Mouse (Mus musculus) brown adipose tissue, adult 24 weeks (tissue): ENCODE results near the gene Cp. TPM values are rescaled to one million over a fixed set of nuclear protein-coding genes. Genes with fewer than 3 reads are reported as not detected.
"Not testable (repeated sequence)": the region's sequence is repeated elsewhere in the genome, so short reads cannot be mapped to it uniquely, and the experiment has no call there.

Experiments used
- H3K27ac ChIP-seq: fragments of 200-500 bp; replicated peaks from 2 replicates; pipeline ENCODE4 v1.5.1; 2012; ENCODE audit warnings: low read depth, mild to moderate bottlenecking, low read length
- H3K4me1 ChIP-seq: fragments of 200-500 bp; 2 replicates; pipeline ENCODE4 v1.6.1; 2012; ENCODE audit warnings: low read length, mixed read lengths; ENCODE audit not compliant: control insufficient read depth, insufficient read depth, insufficient read length
- H3K4me3 ChIP-seq: fragments of 200-500 bp; 2 replicates; pipeline ENCODE4 v1.5.1; 2012; ENCODE audit warnings: low read depth, mild to moderate bottlenecking, low read length, moderate library complexity; ENCODE audit not compliant: insufficient read depth
- polyA plus RNA-seq: library from polyadenylated mRNA; stranded (reverse); fragments of >200 nt; gene quantifications from 2 replicates; pipeline ENCODE4 v1.2.4, GENCODE M21; 2012; ENCODE audit not compliant: missing spikeins, insufficient read depth, insufficient read length

Gene Cp
- polyA plus RNA-seq, result 25.5 and 33.9 TPM in 2 replicates

DNA sequence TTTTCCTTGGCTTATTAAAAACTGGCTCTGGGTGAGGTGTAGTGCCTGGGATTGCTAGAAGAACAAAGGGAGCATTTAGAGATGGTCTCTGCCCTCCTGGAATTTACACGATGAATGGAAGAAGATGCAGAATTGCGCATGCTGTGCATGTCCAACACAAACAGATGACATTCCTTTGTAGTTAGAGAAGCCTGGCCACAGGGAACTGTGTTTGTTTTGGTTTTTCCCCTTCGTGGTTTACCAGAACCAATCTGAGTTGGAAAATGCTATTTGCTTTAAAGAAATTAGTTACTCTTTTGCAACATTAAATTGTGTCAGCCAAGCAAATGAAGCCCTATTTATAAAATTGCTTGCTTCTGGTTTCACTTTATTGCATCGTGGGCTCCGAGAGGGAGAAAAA is at the start of gene Cp:
TSS of gene Cp (plus strand) at position 170 of the 400 bp plus-strand sequence.
- Histone ChIP-seq H3K27ac (peak within 1 kb of the TSS; percentile 1; the same call in 1 of the 2 replicates), H3K4me1 (peaks cover 5% of the 10 kb centered on the region; the same call in 1 of the 2 replicates), H3K4me3 (peak within 1 kb of the TSS; percentile 1; the same call in 1 of the 2 replicates)

DNA sequence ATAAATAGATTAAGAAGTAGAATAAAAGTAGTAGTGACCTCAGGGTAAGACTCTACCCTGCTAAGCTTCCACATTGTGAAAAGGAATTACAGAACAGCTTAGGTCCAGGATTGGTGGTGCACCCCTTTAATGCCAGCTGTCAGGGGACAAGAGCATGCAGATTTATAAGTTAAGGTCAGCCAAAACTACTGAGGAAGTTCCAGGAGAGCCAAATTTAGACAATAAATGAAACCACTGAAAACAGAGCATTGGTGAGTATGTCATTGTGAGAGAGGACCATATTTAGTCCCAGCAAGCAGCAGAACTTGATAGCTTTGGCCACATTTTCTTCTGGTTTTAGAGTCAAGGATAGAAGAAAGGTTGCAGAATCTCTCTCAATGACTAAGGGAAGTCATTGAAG is 8.3 kb upstream of the Cp start:
- Histone ChIP-seq H3K4me1 (0 out of 2 replicates have a peak, but pooled peaks cover 2% of the 10 kb centered on the region), H3K27ac (no peak overlapping the region), H3K4me3 (no peak overlapping the region)

DNA sequence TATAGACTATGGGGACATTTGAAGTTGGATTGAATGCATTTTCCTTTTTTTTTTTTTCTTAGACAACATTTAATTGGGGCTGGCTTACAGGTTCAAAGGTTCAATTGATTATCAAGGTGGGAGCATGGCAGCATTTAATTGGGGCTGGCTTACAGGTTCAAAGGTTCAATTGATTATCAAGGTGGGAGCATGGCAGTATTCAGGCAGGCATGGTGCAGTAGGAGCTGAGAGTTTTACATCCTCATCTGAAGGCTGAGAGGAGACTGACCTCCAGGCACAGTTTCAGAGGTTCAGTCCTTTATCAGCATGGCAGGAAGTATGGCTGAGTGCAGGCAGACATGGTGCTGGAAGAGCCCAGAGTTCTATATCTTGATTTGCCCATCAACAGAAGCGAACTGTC is 7.5 kb upstream of the Cp start:
- H3K27ac ChIP-seq, H3K4me1 ChIP-seq, H3K4me3 ChIP-seq: not testable (repeated sequence)

DNA sequence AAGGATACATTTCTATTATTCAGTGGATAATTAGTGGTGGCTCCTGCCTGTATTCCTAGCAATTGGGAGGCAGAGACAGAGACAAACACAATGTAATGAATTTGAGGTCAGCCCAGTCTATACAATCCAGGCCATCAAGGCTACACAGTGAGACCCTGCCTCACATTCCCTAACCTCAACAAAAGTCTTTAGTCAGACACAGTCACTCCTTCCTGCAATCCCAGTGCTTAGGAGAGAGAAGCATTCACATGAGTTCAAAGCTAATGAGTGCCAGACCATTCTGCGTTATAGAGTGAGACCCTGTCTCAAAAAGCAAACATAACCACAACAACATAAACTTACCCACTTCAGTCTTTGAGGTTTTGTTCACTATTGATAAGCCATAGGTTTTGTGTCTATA is 3.4 kb upstream of the Cp start:
- H3K27ac ChIP-seq, result peak overlapping the region; percentile 84
- no peak overlapping the region for H3K4me3 ChIP-seq

DNA sequence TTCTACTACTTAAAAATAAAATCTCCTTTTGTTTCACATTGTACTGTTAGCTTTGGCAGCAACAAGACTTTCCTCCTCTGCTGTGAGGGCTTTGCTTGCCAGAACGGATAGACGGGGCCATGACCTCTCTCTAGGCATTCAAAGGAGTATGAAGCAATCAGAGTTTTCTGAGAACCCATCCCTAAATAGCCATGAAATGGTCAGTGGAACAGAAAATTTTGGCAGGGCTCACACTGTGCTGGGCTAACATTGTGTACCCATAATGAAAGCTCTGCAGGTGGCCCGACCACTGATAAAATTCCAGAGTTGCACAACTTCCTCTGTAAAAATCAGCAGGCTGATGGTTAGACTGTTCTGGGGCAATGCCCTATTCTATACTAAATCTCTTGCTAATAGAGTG is 3.0 kb upstream of the Cp start:
- Histone ChIP-seq H3K27ac (no peak overlapping the region), H3K4me3 (no peak overlapping the region), H3K4me1 (peaks cover 5% of the 10 kb centered on the region; the same call in 1 of the 2 replicates)

More for the DNA sequence above, 3.4 kb upstream of the Cp start:
- peaks cover 5% of the 10 kb centered on the region; the same call in 1 of the 2 replicates for H3K4me1 ChIP-seq

DNA sequence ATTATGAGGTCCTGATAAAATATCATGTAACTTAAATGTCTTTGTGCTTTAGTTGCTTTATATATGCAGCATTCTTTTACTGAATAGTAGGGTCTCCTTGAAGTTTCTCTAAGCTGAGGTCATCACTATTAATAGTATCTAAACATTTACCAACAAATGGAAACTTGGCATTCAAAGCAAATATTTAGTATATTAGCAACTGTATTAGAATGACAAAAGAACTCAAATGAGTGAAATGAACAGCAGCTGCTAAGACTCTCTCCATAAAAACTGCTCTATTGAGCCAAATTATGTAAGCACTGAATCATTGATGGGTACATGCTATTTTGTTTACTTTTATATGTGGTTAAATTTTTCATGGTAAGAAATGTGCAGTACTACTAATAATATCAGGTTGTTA is 1.2 kb downstream of the Cp start:
- Histone ChIP-seq H3K4me1 (peaks cover 5% of the 10 kb centered on the region; the same call in 1 of the 2 replicates), H3K27ac (no peak overlapping the region), H3K4me3 (no peak overlapping the region)

DNA sequence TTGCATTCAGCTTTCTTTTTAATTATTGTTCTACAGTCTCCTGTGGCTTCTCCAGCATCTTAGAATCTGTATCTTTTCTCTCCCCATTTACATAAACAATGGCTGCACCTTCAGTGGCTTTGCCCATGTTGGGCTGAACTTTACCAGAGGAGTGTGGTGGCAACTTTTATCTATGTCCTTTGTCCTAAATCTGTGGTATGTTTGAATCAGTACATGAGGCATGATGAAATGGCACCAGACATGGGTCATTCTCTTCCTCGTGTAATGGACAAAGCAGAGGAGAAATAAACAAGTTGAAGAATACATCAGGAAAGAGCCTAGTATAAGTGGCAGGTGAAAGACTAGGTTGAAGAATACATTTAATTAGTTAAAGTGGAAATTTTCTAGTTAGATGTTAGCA is 2.1 kb downstream of the Cp start:
- H3K4me3 ChIP-seq, result no peak overlapping the region
- peaks cover 2% of the 10 kb centered on the region; the same call in 1 of the 2 replicates for H3K4me1 ChIP-seq
- H3K27ac ChIP-seq, result no peak overlapping the region

DNA sequence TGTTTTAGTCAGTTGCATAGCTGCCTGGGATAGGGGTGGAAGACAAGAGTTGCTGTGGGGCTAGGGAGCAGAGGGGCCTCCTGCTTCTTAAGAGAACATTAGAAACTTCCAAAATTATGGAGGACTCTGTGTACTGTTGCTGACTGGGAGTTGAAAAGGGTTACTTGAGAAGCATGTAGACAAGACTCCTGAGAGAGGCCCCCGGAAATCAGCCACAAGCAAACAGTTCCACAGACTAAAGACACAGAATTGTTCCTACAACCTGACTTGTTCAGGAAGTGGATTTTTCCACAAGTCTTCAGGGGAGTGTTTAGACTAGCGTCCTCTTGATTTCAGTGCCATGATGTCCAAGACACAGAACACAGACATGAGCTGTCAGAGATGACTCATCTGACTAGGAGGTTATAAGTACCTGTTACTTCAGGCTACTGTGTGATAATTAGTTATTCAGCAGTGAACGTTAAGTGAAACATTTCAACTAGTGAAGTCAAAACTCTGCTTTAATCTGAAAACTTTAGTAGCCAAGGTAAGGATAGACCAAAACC is 3.8 kb downstream of the Cp start:
- H3K27ac ChIP-seq, result no peak overlapping the region; the same call in 1 of the 2 replicates
- no peak overlapping the region for H3K4me3 ChIP-seq
- H3K4me1 ChIP-seq, result no peaks in the 10 kb centered on the region; the same call in 1 of the 2 replicates

DNA sequence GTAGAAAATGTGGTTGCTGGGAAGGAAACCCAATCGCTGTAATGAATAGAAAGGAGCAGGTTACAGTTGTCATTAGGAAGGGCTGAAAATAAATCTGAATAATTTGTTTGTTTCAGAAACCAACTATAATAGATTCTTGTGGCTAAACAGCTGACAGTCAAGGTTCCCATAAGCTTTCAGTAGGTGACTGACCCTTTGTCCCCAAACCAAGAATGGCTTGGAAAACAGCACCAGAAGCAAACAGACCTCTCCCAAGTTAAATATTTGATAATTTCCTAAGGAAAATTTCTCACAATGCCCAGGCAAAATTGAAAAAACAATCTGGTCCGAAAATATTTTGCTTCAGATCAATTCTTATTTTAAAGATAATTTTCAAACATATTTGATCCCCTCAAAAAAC is 4.5 kb downstream of the Cp start:
- Histone ChIP-seq H3K4me1 (no peaks in the 10 kb centered on the region; the same call in 1 of the 2 replicates), H3K4me3 (no peak overlapping the region), H3K27ac (no peak overlapping the region)

DNA sequence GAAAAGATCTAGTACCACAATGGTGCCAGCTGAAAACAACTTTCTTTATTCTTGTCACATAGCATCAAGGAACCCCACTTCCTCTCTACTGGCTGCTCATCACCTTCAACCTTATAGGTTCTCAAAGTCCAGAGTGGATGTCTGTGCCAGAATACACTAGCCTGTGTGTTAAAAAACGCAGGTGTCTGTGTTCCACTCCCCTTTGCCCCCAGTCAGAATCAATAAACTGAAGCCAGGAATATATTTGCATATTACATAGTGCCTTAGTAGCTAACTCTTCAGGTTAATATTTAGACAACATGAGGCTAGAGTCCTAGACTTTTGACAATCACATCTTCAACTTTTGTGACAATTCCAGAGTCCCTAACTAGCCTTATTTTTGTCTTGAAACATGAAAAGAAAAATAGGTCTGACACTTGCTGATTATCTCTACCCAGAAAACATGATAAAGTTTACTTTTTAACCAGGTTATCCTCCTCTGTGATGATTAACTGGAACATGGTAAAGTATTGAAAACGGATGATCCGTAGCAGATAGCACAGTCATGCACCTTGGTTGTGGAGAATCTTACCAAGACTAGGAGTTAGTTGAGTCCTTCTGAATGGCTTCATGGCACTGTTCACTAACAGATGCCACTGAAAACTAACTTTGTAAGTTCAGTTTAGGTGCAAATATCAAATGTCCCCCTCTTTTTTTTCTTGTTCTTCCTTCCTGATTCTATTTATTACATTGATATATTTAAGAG is 6.1 kb downstream of the Cp start:
- no peak overlapping the region for H3K4me3 ChIP-seq
- H3K27ac ChIP-seq, result no peak overlapping the region
- no peaks in the 10 kb centered on the region; the same call in 1 of the 2 replicates for H3K4me1 ChIP-seq

DNA sequence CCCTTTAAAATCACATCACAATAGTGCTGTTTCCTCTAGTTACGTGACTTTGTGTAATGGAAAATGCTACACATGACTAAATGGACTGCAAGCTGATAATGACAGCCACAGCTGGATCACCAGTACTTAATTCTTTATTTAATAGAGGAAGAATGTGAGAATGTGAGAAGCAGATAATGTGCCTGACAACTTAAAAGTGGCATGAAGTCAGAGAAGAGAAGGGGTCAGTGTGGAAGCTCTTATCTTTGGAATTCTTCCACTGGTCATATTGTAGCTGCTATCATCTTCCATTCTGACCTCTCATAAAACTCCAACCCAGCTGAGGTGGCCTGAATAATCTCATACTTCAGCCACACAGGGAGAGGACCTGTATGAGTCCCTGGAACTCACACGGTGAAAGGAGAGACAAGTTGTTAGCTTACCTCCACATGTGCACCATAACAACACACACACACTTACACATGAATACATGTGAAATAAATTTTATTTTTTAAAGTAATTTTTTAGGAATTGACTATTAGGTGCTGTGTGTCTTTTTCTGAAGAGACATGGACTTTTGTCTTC is 7.9 kb downstream of the Cp start:
- no peaks in the 10 kb centered on the region; the same call in 1 of the 2 replicates for H3K4me1 ChIP-seq
- H3K4me3 ChIP-seq, result no peak overlapping the region
- H3K27ac ChIP-seq, result no peak overlapping the region; the same call in 1 of the 2 replicates

DNA sequence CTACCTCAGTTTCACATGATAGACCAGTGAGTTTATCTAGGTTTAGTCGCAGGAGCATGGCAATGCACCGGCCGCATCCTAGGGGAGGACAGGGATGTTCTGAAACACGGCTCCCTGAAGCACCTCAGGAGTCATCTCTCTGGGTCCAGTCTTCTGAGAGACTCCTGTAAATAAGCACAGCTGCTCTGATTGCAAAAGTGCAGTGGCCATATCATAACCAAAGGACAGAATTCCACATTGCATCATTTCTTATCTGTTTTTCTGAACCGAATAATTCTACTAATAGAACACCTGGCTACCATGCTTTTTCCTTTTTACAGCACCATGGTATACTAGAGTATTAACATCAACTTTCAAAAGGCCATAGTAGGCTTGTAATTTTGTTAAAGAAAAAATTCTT is 8.4 kb downstream of the Cp start:
- no peak overlapping the region for H3K4me3 ChIP-seq
- H3K27ac ChIP-seq, result no peak overlapping the region

DNA sequence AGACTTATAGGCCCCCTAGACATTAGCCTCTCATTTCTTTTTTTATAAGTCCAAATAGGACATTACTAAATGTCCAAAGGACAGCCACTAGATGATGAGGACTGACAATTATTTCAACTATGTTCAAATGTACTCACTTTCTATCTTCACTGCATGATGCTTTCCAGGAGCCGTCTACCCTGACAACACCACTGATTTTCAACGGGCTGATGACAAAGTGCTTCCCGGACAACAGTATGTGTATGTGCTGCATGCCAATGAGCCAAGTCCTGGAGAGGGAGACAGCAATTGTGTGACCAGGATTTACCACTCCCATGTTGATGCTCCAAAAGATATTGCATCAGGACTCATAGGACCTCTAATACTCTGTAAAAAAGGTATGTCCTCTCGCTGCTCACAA is 9.2 kb downstream of the Cp start:
- no peak overlapping the region for H3K27ac ChIP-seq
- no peak overlapping the region for H3K4me3 ChIP-seq
- no peaks in the 10 kb centered on the region for H3K4me1 ChIP-seq

More for the DNA sequence above, 8.4 kb downstream of the Cp start:
- H3K4me1 ChIP-seq, result no peaks in the 10 kb centered on the region

DNA sequence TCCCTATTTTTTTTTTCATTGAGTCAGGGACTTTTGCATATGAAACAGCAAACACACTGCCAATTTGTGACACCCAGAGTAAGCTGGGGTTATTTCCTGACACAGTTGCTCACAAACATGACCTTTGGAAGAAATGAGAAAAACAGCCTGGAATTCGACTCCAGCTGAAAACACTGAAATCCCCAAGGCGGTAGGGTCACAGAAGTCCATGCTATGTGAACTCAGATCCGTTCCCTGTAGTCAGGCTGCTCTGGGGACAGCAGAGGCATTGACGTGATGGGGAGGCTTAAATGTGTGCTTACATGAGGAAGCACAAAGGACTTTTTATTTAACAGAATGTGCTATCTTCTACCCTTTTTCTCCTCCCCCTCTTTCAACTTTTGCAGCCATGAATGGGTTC is 21.6 kb downstream of the Cp start:
- Histone ChIP-seq H3K4me3 (no peak overlapping the region), H3K27ac (peak overlapping the region; percentile 70), H3K4me1 (peaks cover 3% of the 10 kb centered on the region; the same call in 1 of the 2 replicates)

DNA sequence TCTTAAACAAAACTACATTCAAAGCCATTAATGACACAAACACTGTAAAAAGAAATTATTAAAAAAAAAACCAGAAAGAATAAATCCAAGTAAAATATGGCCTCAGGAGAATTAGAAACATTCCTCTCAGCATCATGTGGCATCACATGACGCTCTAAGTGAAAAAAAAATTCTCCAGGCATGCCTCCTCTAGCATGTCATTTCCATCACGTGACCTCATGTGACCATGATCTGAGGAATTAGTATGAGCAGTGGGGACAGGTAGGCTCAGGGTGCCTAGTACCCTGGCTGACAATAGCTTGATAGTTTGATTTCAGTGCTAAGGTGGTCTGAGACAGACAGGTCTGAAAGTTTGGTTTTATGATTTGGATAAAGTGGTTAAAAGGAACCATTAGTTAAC is 24.3 kb downstream of the Cp start:
- H3K27ac ChIP-seq, result no peak overlapping the region
- peaks cover 6% of the 10 kb centered on the region; the same call in 1 of the 2 replicates for H3K4me1 ChIP-seq
- H3K4me3 ChIP-seq, result no peak overlapping the region
